Mouse (Mus musculus): ENCODE measurements around the gene Pars2. TPM values are rescaled to one million over a fixed set of nuclear protein-coding genes. Genes with fewer than 3 reads are reported as not detected.
A peak's percentile ranks its signal among the peaks of the same experiment; 100 is the strongest.

Gene Pars2
- polyA plus RNA-seq (2015; fragmentation: Nextera tagmentation; extraction: Ambion mirVana) = 10.4 and 13.0 TPM in 2 replicates

DNA sequence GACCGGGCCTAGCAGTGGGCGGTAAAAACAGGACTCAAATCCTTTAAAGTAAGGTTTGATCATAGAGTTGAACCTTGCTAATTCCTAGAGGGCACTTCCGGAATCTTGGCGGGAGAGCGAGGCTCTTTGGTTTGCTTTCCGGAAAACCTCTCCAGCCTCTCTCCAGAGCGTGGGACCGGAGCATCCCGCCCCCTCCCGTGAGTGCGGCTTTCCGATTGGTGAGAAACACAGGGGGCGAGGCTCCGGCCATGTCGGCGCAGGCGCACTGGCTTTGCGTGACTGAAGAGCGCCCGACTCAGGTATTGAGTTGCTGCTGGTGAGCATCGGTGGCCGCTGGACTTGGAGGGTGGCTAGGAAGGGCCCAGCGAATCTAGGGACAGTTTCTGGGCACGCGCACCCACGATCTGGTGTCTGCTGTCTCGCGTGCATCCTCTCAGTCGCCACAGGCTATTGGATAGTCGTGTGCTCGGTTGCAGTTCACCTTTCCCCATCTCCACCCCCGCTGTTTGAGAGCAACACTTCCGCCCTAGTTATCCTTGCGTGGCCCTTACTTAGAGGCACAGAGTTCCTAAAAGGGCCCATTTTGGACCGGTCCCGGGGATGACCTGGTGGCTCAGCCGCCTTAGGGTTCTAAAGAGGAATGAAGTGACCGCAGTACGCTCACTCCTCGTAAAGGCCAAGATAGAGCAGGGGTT lies at the start of gene Pars2:
Gene Pars2 (plus strand): TSS at position 237 of the 695 bp plus-strand sequence.
- whole genome bisulfite sequencing = 3% methylated on average over 40 of the region's 40 CpGs
- H3K4me3 ChIP-seq = peak within 1 kb of the TSS; percentile 82
- peaks cover 37% of the 10 kb centered on the region for H3K27me3 ChIP-seq (replicated peaks)
- H3K36me3 ChIP-seq = peaks cover 32% of the 10 kb centered on the region
- H3K27ac ChIP-seq (replicated peaks) = peak within 1 kb of the TSS; percentile 41; the same call in 1 of the 2 replicates
- peak within 1 kb of the TSS; percentile 88 for H3K9ac ChIP-seq
- H3K9me3 ChIP-seq = no peaks in the 10 kb centered on the region
- H3K4me1 ChIP-seq = peaks cover 7% of the 10 kb centered on the region
- peak within 1 kb of the TSS; percentile 88 for H3K4me2 ChIP-seq
- peak; percentile 91 for ATAC-seq (ENCODE audit: extremely low read depth, insufficient number of reproducible peaks, low FRiP score, low TSS enrichment)

GRCm38 (mm10) chr4:106606639-106607554 lies 44.0 kb upstream of the Pars2 start:
- H3K27me3 ChIP-seq (replicated peaks) = no peaks in the 10 kb centered on the region
- H3K36me3 ChIP-seq = no peaks in the 10 kb centered on the region
- peak overlapping the region; percentile 22 for H3K4me3 ChIP-seq
- H3K9ac ChIP-seq = peak overlapping the region; percentile 47; the same call in 1 of the 2 replicates
- ATAC-seq (ENCODE audit: extremely low read depth, insufficient number of reproducible peaks, low FRiP score, low TSS enrichment) = peak; percentile 51; the same call in 1 of the 2 replicates
- no peak overlapping the region for H3K27ac ChIP-seq (replicated peaks)
- WGBS = 36% methylated on average over 18 of the region's 18 CpGs
- peak overlapping the region; percentile 52 for H3K4me2 ChIP-seq
- peaks cover 7% of the 10 kb centered on the region; the same call in 1 of the 2 replicates for H3K4me1 ChIP-seq
- no peaks in the 10 kb centered on the region for H3K9me3 ChIP-seq

GRCm38 (mm10) chr4:106607905-106608304 lies 43.0 kb upstream of the Pars2 start:
- 96% methylated on average over 1 of the region's 1 CpGs for WGBS
- Histone ChIP-seq H3K9ac (no peak overlapping the region), H3K27me3 (replicated peaks) (peaks cover 7% of the 10 kb centered on the region; the same call in 1 of the 2 replicates), H3K27ac (replicated peaks) (no peak overlapping the region), H3K4me3 (no peak overlapping the region), H3K36me3 (no peaks in the 10 kb centered on the region), H3K4me2 (no peak overlapping the region), H3K9me3 (no peaks in the 10 kb centered on the region), H3K4me1 (peaks cover 7% of the 10 kb centered on the region; the same call in 1 of the 2 replicates)
- ATAC-seq (ENCODE audit: extremely low read depth, insufficient number of reproducible peaks, low FRiP score, low TSS enrichment) = no peak

DNA sequence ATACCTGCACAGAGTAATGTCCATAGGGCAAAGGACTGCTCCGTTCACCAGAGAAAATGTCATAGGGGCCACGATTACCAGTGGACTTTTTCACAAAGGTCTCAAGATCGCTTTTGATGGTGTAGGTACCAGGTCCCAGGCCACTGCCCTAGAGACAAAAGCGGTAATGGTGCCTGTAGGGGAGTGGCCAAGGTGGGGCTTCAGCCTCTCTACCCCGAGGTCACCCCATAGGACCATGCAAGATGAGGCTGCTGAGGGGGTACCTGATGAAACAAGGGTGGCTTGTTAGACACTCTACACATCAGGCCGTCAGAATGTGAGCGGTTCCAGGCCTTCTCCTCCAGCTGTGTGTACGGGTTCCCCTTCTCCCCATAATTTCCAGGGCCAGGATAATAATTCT lies 37.8 kb upstream of the Pars2 start:
- peak overlapping the region; percentile 36 for H3K4me2 ChIP-seq
- H3K36me3 ChIP-seq = no peaks in the 10 kb centered on the region
- WGBS = 69% methylated on average over 8 of the region's 8 CpGs
- H3K9me3 ChIP-seq = no peaks in the 10 kb centered on the region
- no peak overlapping the region for H3K9ac ChIP-seq
- peaks cover 39% of the 10 kb centered on the region for H3K27me3 ChIP-seq (replicated peaks)
- H3K27ac ChIP-seq (replicated peaks) = peak overlapping the region; percentile 57
- H3K4me3 ChIP-seq = 0 out of 2 replicates have a peak overlapping the region, but pooled peaks have one; percentile 4
- 0 out of 2 replicates have a peak, but pooled peaks have one; percentile 18 for ATAC-seq (ENCODE audit: extremely low read depth, insufficient number of reproducible peaks, low FRiP score, low TSS enrichment)
- peaks cover 5% of the 10 kb centered on the region for H3K4me1 ChIP-seq

- H3K9ac ChIP-seq = no peak overlapping the region
- H3K9me3 ChIP-seq = no peaks in the 10 kb centered on the region
- 63% methylated on average over 3 of the region's 3 CpGs for WGBS
- peak overlapping the region; percentile 36 for H3K4me2 ChIP-seq
- peak overlapping the region; percentile 57 for H3K27ac ChIP-seq (replicated peaks)
- peaks cover 42% of the 10 kb centered on the region for H3K27me3 ChIP-seq (replicated peaks)
- peak; percentile 65 for ATAC-seq (ENCODE audit: extremely low read depth, insufficient number of reproducible peaks, low FRiP score, low TSS enrichment)
- H3K4me3 ChIP-seq = no peak overlapping the region
- peaks cover 5% of the 10 kb centered on the region for H3K4me1 ChIP-seq
- no peaks in the 10 kb centered on the region for H3K36me3 ChIP-seq
These were observed 37.3 kb upstream of the Pars2 start for GRCm38 (mm10) chr4:106613560-106613959.

GRCm38 (mm10) chr4:106614180-106614797 lies 36.6 kb upstream of the Pars2 start:
- Histone ChIP-seq H3K9me3 (no peaks in the 10 kb centered on the region), H3K27ac (replicated peaks) (peak overlapping the region; percentile 55; the same call in 1 of the 2 replicates), H3K27me3 (replicated peaks) (peaks cover 49% of the 10 kb centered on the region), H3K4me1 (peaks cover 5% of the 10 kb centered on the region), H3K9ac (no peak overlapping the region), H3K4me3 (no peak overlapping the region), H3K4me2 (peak overlapping the region; percentile 15; the same call in 1 of the 2 replicates), H3K36me3 (no peaks in the 10 kb centered on the region)
- WGBS = 44% methylated on average over 7 of the region's 7 CpGs
- 0 out of 2 replicates have a peak, but pooled peaks have one; percentile 17 for ATAC-seq (ENCODE audit: extremely low read depth, insufficient number of reproducible peaks, low FRiP score, low TSS enrichment)

DNA sequence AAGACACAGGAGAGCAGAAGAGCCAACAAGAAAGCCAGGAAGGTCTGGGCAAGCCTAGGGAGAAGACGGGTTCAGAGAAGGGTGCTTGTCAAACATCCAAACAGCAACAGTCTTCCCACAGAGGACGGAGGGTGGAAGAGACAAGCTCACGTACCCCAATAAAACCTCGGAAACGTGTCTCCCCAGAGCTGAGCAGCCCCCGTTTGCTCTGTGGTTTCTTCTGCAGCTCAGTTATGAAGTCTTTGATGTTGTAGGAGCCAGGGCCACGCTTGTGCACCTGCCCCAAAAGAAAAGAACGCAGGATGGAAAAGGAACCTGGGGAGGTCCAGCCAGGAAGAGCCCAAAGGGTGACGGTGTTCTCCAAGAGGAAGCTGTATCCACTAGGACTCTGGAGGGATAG lies 36.0 kb upstream of the Pars2 start:
- H3K9ac ChIP-seq = no peak overlapping the region
- peaks cover 5% of the 10 kb centered on the region for H3K4me1 ChIP-seq
- H3K36me3 ChIP-seq = no peaks in the 10 kb centered on the region
- H3K4me3 ChIP-seq = no peak overlapping the region
- 0 out of 2 replicates have a peak overlapping the region, but pooled peaks have one; percentile 8 for H3K4me2 ChIP-seq
- WGBS = 75% methylated on average over 9 of the region's 9 CpGs
- H3K9me3 ChIP-seq = no peaks in the 10 kb centered on the region
- H3K27ac ChIP-seq (replicated peaks) = no peak overlapping the region
- peaks cover 55% of the 10 kb centered on the region for H3K27me3 ChIP-seq (replicated peaks)
- no peak for ATAC-seq (ENCODE audit: extremely low read depth, insufficient number of reproducible peaks, low FRiP score, low TSS enrichment)

- Histone ChIP-seq H3K36me3 (no peaks in the 10 kb centered on the region), H3K9ac (no peak overlapping the region), H3K4me3 (no peak overlapping the region), H3K4me1 (peaks cover 5% of the 10 kb centered on the region), H3K9me3 (no peaks in the 10 kb centered on the region), H3K27me3 (replicated peaks) (peaks cover 61% of the 10 kb centered on the region), H3K27ac (replicated peaks) (no peak overlapping the region), H3K4me2 (0 out of 2 replicates have a peak overlapping the region, but pooled peaks have one; percentile 20)
- no peak for ATAC-seq (ENCODE audit: extremely low read depth, insufficient number of reproducible peaks, low FRiP score, low TSS enrichment)
- 67% methylated on average over 12 of the region's 12 CpGs for WGBS
These were observed 35.2 kb upstream of the Pars2 start for GRCm38 (mm10) chr4:106615637-106616036.

- H3K36me3 ChIP-seq = no peaks in the 10 kb centered on the region
- H3K4me2 ChIP-seq = peak within 1 kb of the TSS; percentile 61
- H3K9me3 ChIP-seq = no peaks in the 10 kb centered on the region
- ATAC-seq (ENCODE audit: extremely low read depth, insufficient number of reproducible peaks, low FRiP score, low TSS enrichment) = peak; percentile 39
- H3K27me3 ChIP-seq (replicated peaks) = peaks cover 74% of the 10 kb centered on the region
- peak within 1 kb of the TSS; percentile 30 for H3K4me3 ChIP-seq
- WGBS = under 1% methylated on average over 19 of the region's 19 CpGs
- peak within 1 kb of the TSS; percentile 28; the same call in 1 of the 2 replicates for H3K9ac ChIP-seq
- H3K4me1 ChIP-seq = peaks cover 5% of the 10 kb centered on the region
- H3K27ac ChIP-seq (replicated peaks) = 0 out of 2 replicates have a peak within 1 kb of the TSS, but pooled peaks have one; percentile 42
These were observed 33.8 kb upstream of the Pars2 start, which contains the start of gene Lexm for GRCm38 (mm10) chr4:106617056-106617455. TSS of gene Lexm (minus strand) at chr4:106617241.

DNA sequence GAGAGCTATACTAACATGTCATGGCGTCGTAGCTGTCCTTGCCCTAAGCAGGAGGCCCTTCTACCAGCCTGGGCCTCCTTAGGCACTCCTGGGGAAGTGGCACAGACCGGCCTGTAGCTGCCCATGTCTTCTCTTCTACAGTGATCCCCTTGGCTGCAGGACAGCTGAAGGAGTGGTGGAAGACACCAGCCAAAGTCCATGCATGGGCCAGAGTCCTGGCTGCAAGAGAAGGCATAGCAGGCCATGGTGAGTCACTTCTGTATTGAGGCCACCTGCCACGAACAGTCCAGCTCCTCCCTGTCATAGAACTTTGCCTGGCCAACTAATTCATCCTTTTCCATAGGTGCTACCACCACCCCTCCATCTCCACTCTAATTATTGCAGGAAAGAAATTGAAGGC lies 32.0 kb upstream of the Pars2 start:
- H3K4me2 ChIP-seq = no peak overlapping the region
- ATAC-seq (ENCODE audit: extremely low read depth, insufficient number of reproducible peaks, low FRiP score, low TSS enrichment) = no peak
- no peaks in the 10 kb centered on the region for H3K9me3 ChIP-seq
- H3K27me3 ChIP-seq (replicated peaks) = peaks cover 82% of the 10 kb centered on the region
- H3K4me3 ChIP-seq = no peak overlapping the region
- H3K36me3 ChIP-seq = no peaks in the 10 kb centered on the region
- H3K4me1 ChIP-seq = peaks cover 5% of the 10 kb centered on the region
- H3K27ac ChIP-seq (replicated peaks) = no peak overlapping the region
- whole genome bisulfite sequencing = 80% methylated on average over 4 of the region's 4 CpGs
- H3K9ac ChIP-seq = no peak overlapping the region
